Mouse (Mus musculus): ENCODE measurements at regions not wholly inside any gene's neighbourhood (a gene's known extent, or its start where the extent isn't known, plus 50 kb on each side); places are given as distances from the start of the nearest gene placed in this dataset.

DNA sequence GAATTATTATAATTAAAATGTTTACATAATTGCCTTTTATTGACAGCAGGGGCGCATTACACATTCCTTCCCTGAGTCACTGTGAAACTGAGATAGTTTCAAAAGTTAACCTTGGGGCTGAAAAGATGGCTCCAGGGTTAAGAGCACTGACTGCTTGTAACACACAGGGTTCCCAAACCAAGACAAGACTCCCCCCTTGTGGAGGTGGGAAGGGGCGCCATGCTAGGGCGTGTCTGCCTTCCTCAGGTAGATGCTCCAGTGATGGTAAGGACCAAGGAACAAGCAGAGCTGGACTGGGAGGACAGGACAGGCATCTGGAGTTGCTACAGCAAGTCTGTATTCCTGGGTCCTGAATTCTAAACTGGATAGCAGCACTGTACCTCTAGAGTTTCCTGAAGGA, 351.9 kb downstream of the Tbc1d22a start:
- DNase-seq (ENCODE audit: low read depth, low spot score) = no peak

DNA sequence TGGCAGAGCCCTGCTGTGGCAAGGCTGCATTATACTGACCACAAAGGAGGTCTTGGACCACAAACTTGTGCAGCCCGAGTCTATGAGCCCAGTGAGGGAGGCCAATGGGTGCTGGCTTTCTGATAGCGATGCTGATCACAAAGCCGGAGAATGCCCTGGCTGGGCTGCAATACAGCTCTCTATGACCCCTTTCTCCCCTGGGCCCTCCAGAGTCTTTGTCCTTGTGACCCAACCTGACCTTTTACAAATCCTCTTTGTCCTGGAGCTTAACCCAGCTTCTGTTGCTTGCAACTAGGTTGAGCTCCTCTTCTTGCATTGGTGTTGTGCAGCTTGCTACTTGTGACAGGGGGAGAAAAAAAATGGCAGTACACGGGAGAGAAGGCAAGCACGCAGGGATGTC, 360.1 kb downstream of the Tbc1d22a start:
- no peak for DNase-seq (ENCODE audit: low read depth, low spot score)

DNA sequence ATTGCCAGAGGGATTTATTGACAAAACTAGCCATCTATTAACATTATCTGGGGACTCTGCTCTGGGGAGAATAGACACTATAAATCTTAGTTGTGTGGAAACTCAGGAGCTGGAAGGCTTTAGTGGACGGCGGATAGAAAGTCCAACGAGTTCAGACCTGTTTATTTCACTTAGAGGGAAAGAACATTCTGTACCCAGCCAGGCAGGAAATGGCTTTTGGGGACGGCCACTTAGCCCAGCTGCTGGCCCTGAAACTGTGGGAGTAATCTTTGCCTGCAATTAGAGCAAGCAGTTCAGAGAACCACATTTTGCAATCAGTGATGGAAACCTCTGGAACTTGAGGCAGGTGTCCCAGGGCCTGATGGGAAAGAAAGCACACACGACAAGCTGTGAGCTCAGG, 362.4 kb downstream of the Tbc1d22a start:
- DNase-seq (ENCODE audit: low read depth, low spot score) = no peak

DNA sequence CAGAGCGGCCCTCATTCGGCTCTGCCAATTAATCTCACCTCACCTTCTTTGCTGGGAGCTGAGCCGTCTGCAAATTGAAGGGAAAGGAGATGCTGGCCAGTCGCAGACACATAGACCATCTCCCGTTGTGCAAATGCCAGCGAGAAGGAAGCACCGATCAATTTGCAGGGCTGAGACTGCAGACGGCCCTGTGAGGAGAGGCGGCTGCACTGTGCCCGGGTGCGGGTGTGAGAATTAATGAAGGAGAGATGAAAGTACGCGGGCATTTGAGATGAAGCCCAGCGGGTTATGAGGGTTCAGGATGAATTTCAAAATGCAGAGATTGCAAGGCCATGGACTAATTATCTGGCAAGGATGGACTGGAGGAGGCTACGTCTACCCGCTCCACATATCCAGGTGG, 364.4 kb downstream of the Tbc1d22a start:
- no peak for DNase-seq (ENCODE audit: low read depth, low spot score)

DNA sequence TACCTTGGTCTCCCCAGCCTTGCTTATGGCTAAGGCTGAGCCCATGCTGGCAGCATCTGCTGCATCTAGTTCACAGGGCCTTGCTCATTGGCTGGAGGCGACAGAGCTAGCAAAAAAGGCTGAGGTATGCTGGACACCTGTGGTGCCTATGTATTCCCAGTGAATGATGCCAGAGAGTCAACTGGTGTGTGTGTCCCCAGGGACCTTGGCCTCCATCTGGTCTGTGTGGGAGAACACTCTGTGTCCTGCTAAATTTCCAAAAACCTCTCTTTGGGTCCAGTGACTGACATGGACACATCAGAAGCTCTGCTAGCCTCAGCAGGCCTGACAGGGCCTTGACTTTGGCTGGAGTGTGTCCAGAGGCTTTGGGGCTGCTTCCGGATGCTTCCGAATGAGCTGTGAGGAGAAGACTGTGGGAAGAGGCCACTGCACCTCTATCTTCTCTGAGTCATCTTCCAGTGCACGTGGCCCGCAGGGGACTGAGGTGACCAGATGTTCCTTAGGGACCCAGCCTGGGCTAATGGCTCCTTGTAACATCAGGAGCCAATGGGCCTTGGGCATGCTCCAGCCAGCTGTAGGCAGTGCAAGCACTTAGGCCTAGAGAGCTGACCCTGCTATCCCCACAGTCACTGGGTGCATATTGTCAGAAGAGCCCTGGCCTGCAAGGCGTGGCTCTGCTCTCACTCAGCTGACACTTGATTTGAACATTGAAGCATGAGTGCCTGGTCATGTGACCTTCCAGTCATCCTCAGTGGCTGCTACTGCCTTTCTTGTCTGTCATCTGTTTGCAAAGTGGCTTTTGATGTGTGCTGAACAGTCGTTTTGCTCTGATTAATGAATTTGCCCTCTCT, 368.2 kb downstream of the Tbc1d22a start:
- DNase-seq (ENCODE audit: low read depth, low spot score) = no peak

DNA sequence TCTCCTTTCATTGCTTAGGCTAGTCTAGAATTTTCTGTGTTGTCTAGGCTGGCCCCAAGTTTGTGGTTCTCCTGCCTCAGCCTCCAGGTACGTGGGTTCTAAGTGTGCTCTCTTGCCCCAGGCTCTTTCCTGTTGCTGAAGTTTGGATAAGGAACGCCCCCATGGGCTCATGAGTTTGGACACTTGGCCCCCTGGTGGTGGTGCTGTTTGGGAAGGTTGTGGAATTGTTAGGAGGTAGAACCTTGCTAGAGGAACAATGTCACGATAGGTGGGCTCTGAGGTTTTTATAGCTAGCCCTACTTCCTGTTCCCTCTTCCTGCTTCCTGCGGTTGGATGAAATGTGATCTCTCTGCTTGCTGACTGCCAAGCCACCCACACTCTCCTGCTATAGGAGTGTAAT, 371.5 kb downstream of the Tbc1d22a start:
- DNase-seq (ENCODE audit: low read depth, low spot score) = peak; percentile 40

DNA sequence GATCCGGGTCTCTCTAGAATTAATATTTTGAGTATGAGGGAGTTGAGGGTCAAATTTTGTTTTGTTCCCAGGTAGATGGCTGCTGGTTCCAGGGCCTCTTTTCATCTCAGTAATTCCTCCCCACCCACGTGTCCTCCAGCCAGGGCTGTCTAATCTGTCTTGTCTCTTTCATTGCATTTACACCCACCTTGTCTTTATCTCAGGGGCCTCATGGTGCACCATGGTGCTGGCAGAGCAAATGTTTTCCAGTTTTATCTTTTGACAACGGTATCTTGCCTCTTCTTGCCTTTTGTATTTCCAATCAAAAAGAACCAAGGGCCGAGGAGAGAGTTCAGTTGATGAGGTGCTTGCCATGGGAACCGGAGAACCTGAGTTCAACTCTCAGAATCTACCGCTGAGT, 372.9 kb downstream of the Tbc1d22a start:
- DNase-seq (ENCODE audit: low read depth, low spot score) = no peak

DNA sequence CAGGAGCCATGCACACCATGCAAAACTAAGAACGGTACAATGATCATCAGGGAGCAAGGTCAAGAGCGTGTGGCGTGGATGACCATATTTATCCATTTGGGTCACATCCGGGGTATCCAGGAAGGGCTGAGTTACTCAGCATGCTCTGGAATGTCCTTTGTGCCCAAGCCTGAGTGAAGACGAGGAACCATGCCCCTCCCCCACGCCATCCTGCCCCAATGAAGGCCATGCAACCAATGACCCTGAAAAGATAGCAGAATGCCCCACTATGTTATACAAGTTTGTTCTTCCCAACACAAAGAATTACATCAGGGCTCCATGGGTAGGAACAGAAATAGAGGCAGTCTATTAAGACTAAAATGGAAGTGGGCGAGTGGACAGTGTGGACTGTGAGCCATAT, 375.8 kb downstream of the Tbc1d22a start:
- DNase-seq (ENCODE audit: low read depth, low spot score) = no peak

DNA sequence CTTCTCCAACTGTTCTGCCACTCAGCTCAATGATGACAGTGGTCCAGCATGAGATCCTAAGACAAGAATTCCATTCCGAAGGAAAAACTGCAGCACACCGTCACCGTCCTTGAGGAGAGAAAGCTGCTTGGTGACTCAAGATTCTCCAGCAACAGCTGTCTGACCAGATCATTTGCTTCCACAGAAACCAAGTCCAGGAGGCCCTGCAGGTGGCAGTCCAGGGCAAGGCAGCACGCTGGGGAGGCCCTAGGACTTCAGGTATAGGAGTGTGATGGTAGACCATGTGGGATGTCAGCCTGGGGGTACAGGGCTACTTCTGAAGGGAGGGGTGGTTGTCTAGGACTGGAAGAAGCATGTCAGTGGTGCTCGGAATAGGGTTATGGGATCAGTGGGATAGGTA, 376.6 kb downstream of the Tbc1d22a start:
- DNase-seq (ENCODE audit: low read depth, low spot score) = no peak

DNA sequence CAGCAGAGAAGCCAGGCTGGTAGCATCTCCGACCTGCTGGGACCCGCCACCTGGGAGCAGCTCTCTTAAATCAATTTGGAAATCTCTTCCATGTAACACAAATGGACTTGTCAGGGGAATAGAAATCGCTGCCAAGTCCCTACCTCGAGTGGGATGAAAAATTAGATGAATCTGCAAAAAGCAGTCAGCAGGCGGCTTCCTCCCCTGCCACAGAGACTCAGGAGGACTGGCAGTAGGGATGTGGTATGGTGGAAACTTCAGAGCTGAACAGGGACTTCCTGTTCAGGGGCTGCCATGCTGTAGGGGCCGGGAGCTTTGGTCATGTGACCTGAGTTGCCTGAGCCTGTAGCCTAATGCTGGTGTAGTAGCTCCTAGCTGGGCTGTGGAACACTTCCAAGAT, 379.1 kb downstream of the Tbc1d22a start:
- DNase-seq (ENCODE audit: low read depth, low spot score) = no peak

DNA sequence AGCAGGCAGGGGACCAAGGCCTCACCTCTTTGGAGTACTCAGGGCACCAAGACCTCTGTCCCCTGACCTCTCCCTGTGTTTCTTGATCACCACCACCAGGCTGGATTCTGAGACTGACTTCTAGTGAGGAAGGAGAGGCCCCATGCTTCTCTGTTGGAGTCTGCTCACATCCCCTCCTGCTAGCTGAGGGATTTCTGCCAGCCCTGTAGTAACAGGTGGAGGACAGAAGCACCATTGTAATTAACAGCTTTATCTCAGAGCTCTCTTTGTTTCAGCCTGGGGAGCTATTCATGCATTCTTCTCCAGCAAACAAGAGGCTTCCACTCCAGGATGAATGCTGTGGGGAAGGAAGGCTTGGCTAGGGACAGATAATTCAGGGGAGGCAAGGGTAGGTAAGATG, 392.2 kb downstream of the Tbc1d22a start:
- DNase-seq (ENCODE audit: low read depth, low spot score) = no peak

DNA sequence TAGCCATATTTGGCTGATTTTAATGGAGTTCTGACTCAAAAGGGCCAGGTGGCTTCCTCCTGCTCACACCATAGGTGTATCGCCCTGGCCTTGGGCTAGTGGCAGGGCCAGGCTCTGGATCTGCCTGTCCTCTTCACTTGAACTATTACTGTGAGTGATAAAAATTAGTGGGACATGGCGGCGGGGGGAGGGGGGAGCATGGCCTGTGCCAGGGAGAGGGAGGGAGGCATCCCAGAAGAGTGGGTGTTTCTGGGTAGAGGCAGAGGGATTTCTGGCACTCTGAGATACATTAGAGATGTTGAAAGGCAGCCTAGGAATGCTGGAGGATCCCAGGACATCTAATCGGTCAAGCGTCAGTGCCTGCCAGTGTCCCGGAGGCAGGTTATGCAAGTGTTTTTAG, 395.4 kb downstream of the Tbc1d22a start:
- no peak for DNase-seq (ENCODE audit: low read depth, low spot score)

DNA sequence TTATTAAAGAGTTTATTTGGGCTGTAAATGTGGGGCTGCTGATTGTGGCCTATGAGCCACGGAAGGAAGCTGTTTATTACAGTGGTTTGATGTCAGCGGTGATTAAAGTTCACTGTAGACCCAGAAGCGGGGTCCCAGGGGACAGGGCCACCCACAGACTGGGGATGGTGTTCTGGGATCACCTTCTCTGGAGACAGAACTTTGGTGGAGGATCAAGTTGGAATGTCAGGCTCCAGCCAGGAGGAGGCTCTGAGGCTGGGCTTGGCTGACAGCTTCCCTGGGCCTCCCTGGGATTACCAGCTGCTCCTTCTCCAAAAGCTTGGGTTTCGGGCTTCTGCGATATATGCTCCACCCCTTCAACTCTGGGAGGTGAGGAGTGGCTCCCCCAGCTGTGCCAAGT, 417.1 kb downstream of the Tbc1d22a start:
- DNase-seq (ENCODE audit: low read depth, low spot score) = no peak

DNA sequence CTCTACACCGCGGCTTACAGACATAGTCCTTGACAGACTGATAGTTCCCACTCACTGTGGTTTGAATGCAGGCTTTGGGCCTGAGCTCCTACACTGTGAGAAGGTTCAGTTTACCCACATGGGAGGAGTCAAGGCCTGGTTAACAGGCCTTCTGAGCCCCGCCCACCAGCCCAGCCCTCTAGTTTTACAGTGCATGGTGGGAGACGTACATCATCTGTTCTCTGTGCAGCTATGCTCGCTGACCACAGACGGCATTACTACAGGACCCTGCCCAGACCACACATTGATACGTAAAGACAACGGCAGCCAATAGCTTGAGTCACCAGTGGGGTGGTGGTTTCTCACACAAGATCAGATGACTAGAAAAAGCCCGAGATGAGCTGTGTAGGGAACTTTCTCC, 431.0 kb downstream of the Tbc1d22a start:
- no peak for DNase-seq (ENCODE audit: low read depth, low spot score)

DNA sequence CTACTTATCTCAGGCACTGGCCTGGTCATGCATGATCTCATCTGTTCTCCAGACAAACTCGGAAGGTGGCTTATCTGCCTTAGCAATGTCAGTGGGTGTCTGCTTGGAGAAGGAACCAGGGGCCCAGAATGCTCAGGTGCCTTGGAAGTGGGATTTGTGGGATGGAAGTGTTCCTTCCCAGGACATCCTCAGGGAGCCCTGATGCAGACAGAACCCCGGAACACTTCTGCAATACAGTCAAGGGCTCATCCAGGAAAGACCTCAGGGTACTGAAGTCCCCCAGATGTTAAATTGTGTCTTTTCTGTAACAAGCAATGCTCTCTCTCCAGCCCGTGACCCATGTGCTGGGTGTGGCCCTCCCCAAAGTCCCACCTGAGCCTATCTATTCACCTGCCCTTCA, 433.9 kb downstream of the Tbc1d22a start:
- DNase-seq (ENCODE audit: low read depth, low spot score) = no peak

DNA sequence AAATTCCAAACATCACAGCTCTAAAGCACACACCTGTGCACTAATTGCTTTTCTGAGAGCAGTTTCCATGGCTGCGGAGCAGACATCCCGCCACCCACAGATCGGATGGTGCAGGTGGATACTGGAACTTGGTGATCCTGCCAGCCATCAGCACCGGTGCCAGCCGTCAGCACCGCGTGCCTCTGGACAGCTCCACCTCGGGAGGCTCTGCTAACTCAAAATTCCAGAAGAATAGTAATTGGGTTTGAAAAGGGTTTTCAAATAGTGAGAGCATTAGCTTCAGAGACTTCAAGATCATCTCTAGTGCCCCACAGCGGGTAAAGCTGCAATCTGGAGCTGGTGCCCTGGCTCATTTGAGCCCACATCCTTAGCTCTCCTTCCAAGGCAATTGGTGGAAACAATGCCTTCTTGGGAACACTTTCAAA, 458.8 kb downstream of the Tbc1d22a start:
- DNase-seq (ENCODE audit: low read depth, low spot score) = peak; percentile 3

DNA sequence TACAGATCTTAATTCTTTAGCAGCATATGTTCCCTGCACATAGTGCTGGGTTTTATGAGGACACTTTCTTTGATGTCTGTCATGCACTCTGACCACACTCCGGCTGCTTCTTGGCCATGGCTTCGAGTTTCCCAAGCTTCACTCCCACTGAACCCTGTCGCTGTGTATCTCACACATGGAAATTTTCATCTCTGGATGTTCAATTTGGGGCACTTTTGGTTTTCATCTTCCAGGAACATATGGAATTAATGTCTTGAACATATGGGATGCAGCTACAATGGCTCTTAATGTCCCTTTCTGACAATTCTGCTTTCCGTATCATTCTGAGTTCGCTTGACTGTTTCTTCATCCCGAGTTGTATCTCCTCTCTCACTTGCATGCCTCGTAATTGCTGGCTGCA, 462.8 kb downstream of the Tbc1d22a start:
- DNase-seq (ENCODE audit: low read depth, low spot score) = no peak

DNA sequence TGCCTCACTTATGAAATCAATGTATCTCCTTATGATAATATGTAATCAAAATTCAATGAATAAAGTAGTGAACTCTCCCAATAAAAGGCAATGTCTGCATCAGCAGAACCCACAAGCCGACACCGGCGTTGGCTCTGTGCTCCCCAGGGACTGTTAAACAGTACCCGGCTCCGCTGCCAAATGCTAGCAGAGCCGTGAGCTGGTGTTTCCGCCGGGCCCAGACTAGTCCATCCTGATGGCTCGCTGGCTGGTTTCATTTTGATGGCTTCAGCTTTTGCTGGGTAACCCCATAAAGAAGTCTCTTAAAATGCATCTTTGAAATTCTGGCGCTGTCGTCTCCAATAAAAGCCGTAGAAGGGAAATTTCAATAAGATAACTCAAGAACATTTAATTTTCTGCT, 468.8 kb downstream of the Tbc1d22a start:
- no peak for DNase-seq (ENCODE audit: low read depth, low spot score)

DNA sequence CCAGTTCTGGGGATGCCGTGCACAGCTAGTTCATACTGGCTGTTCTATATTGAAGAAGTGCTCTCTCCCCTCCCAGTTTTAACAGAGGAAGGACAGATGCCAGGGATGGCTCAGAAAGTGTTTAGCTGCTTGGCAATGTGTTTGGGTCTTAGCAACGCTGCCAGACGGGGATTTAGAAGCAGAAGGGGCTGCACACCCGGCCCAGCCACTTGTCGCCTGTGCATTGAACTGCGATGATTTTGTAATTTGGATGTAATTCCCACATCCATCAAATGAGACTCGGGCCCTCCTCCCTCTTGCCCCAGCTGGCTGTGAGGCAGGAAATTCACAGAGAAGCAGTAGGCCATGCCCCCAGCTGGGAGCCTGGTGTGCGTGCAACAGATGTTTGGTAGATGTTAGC, 475.4 kb downstream of the Tbc1d22a start:
- DNase-seq (ENCODE audit: low read depth, low spot score) = no peak

DNA sequence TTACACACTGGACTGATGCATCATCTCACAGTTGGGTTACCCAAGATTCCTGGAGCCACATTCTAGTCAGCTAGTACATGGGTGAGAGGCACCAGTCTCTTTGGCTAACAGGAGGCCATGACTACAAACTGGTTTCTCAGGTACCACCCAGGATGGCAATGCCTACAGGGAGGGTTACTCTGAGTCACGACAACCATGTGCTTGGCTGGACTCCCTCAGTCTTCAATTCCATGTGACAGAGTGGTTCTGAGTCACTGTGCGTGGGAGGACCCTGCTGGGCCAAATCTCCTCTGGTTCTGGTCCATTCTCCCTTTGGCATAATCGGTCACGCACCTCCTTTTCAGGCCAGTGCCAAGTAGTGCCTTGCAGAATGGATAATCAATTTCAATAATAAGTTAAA, 482.5 kb downstream of the Tbc1d22a start:
- peak; percentile 31 for DNase-seq (ENCODE audit: low read depth, low spot score)

DNA sequence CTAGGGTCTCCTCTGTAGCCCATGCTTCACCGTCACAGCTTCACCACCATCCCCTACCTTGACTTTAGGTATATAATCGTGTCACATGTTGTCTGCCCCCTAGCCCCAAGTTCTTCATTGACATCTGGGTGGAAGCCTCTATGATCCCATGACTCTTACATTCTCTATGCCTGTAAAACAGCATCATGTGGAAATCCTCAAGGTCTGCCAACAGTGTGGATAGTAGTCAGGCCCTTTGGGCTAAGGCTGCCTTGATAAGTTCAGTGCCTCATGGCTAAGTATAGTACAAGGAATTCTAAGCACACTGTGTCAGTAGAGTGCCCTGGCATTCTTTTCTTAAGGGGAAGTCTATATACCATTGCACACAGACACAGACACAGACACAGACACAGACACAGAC, 496.2 kb downstream of the Tbc1d22a start:
- DNase-seq (ENCODE audit: low read depth, low spot score) = no peak

DNA sequence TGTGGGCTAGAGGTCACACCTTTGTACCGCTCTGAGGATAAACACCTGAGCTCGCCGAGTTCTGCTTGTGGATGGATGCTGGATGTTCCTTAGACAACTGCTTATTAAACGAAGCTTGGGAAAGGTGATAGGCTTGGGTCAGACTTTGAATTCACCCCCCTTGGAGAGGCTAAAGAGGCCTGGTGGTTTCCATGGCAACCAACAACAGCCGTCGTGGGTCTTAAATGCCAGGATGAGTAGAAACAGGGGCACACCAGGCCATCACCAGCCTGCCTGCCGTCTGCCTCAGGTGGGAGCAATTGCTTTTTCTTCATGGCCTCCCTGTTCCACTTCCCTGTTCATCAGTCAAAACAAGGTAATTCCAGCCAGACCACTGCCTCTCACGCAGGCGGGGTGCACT, 504.1 kb downstream of the Tbc1d22a start:
- no peak for DNase-seq (ENCODE audit: low read depth, low spot score)

DNA sequence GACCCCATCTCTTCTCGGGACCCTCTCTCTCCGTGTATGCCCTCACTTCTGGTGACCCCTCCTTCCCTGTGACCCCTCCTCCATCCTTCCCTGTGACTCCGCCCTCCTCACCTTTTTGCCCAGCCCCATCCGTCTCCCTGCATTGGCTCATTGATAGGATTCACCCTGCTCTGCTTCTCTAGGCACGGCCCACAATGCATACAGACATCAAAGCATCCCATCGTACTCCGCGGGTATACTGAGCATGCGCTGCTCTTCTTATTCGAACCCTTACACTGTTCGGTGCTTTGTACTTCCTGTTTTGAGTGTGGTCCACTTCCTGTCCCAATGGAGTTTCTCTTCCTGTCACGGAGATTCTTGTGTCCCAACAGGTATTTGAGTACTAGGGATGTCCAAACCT, 504.8 kb downstream of the Tbc1d22a start:
- no peak for DNase-seq (ENCODE audit: low read depth, low spot score)

DNA sequence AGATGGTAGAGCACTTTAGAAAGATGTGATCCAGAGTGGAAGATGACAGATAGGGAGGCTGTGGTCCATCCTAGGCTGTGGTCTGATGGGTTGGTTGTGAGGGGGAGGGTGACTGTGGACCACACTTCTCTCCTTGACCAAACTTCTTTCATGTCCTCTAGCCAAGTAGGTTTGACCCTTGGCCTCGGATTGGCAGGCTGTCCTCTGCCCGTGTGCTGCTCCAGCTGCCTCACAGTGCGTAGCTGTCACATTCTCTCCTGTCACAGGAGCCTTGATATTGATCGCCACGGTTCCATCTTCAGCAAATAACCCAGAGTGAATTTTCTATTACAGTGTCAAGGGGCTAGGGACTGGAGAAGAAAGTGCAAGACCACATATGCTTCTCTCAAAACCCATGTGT, 506.9 kb downstream of the Tbc1d22a start:
- DNase-seq (ENCODE audit: low read depth, low spot score) = no peak
